Mouse (Mus musculus): ENCODE measurements around the gene Ddc. TPM values are rescaled to one million over a fixed set of nuclear protein-coding genes. Genes with fewer than 3 reads are reported as not detected.
A peak's percentile ranks its signal among the peaks of the same experiment; 100 is the strongest.

Ddc gene
- polyA plus RNA-seq, 1 experiment from 2014 or later, result 13.4 TPM

- H3K4me3 ChIP-seq (ENCODE audit: low read depth, low read length), result no peak overlapping the region
- ATAC-seq (ENCODE audit: insufficient read depth), result no peak
- WGBS, result 65% methylated on average over 3 of the region's 3 CpGs
Measured at GRCm38 (mm10) chr11:11824970-11825635, 72.8 kb downstream of the Ddc start.

GRCm38 (mm10) chr11:11823980-11824911 lies 73.7 kb downstream of the Ddc start:
- WGBS, result 23% methylated on average over 12 of the region's 12 CpGs
- Histone ChIP-seq H3K4me1 (ENCODE audit: insufficient read depth) (peaks cover 56% of the 10 kb centered on the region), H3K36me3 (ENCODE audit: insufficient read depth) (no peaks in the 10 kb centered on the region), H3K27me3 (ENCODE audit: insufficient read depth, low read length) (no peaks in the 10 kb centered on the region), H3K9ac (no peak overlapping the region), H3K4me3 (ENCODE audit: low read depth, low read length) (no peak overlapping the region), H3K27ac (ENCODE audit: low read depth) (peak overlapping the region; percentile 98), H3K9me3 (ENCODE audit: low read depth, low read length) (no peaks in the 10 kb centered on the region), H3K4me2 (no peak overlapping the region)
- DNase-seq (peak; percentile 54), ATAC-seq (ENCODE audit: insufficient read depth) (no peak)
- no peak for TF ChIP-seq CTCF (IDR thresholded peaks at IDR 0.05; ENCODE audit: low read depth)

More at GRCm38 (mm10) chr11:11824970-11825635, 72.8 kb downstream of the Ddc start:
- no peak for DNase-seq
- Histone ChIP-seq H3K4me1 (ENCODE audit: insufficient read depth) (peaks cover 65% of the 10 kb centered on the region), H3K4me2 (no peak overlapping the region), H3K27ac (ENCODE audit: low read depth) (peak overlapping the region; percentile 98), H3K36me3 (ENCODE audit: insufficient read depth) (no peaks in the 10 kb centered on the region), H3K27me3 (ENCODE audit: insufficient read depth, low read length) (no peaks in the 10 kb centered on the region), H3K9ac (no peak overlapping the region), H3K9me3 (ENCODE audit: low read depth, low read length) (no peaks in the 10 kb centered on the region)
- TF ChIP-seq CTCF (IDR thresholded peaks at IDR 0.05; ENCODE audit: low read depth), result no peak

GRCm38 (mm10) chr11:11822181-11823095 lies 75.5 kb downstream of the Ddc start:
- H3K36me3 ChIP-seq (ENCODE audit: insufficient read depth), result no peaks in the 10 kb centered on the region
- H3K27ac ChIP-seq (ENCODE audit: low read depth), result peak overlapping the region; percentile 98
- no peak for TF ChIP-seq CTCF (IDR thresholded peaks at IDR 0.05; ENCODE audit: low read depth)
- H3K9ac ChIP-seq, result peak overlapping the region; percentile 44
- no peaks in the 10 kb centered on the region for H3K27me3 ChIP-seq (ENCODE audit: insufficient read depth, low read length)
- H3K9me3 ChIP-seq (ENCODE audit: low read depth, low read length), result no peaks in the 10 kb centered on the region
- peak overlapping the region; percentile 35 for H3K4me2 ChIP-seq
- ATAC-seq (ENCODE audit: insufficient read depth), result peak; percentile 19; the same call in 1 of the 2 replicates
- H3K4me1 ChIP-seq (ENCODE audit: insufficient read depth), result peaks cover 42% of the 10 kb centered on the region
- no peak overlapping the region for H3K4me3 ChIP-seq (ENCODE audit: low read depth, low read length)
- 8% methylated on average over 20 of the region's 20 CpGs for WGBS
- peak; percentile 70 for DNase-seq

- peaks cover 37% of the 10 kb centered on the region for H3K4me1 ChIP-seq (ENCODE audit: insufficient read depth)
- H3K4me2 ChIP-seq, result peak overlapping the region; percentile 35; the same call in 1 of the 2 replicates
Measured at GRCm38 (mm10) chr11:11821387-11821975, 76.5 kb downstream of the Ddc start.

GRCm38 (mm10) chr11:11820737-11821136 lies 77.2 kb downstream of the Ddc start:
- peaks cover 37% of the 10 kb centered on the region for H3K4me1 ChIP-seq (ENCODE audit: insufficient read depth)
- no peak overlapping the region for H3K9ac ChIP-seq
- no peaks in the 10 kb centered on the region for H3K9me3 ChIP-seq (ENCODE audit: low read depth, low read length)
- WGBS, result 37% methylated on average over 3 of the region's 3 CpGs
- H3K27me3 ChIP-seq (ENCODE audit: insufficient read depth, low read length), result no peaks in the 10 kb centered on the region
- TF ChIP-seq CTCF (IDR thresholded peaks at IDR 0.05; ENCODE audit: low read depth), result no peak
- peak; percentile 61 for DNase-seq
- H3K4me3 ChIP-seq (ENCODE audit: low read depth, low read length), result no peak overlapping the region
- peak; percentile 6; the same call in 1 of the 2 replicates for ATAC-seq (ENCODE audit: insufficient read depth)
- H3K4me2 ChIP-seq, result no peak overlapping the region
- peak overlapping the region; percentile 94 for H3K27ac ChIP-seq (ENCODE audit: low read depth)
- H3K36me3 ChIP-seq (ENCODE audit: insufficient read depth), result no peaks in the 10 kb centered on the region

More at GRCm38 (mm10) chr11:11821387-11821975, 76.5 kb downstream of the Ddc start:
- no peaks in the 10 kb centered on the region for H3K27me3 ChIP-seq (ENCODE audit: insufficient read depth, low read length)
- 3% methylated on average over 16 of the region's 16 CpGs for WGBS
- no peak overlapping the region for H3K4me3 ChIP-seq (ENCODE audit: low read depth, low read length)
- no peak for TF ChIP-seq CTCF (IDR thresholded peaks at IDR 0.05; ENCODE audit: low read depth)
- H3K27ac ChIP-seq (ENCODE audit: low read depth), result peak overlapping the region; percentile 98
- H3K9me3 ChIP-seq (ENCODE audit: low read depth, low read length), result no peaks in the 10 kb centered on the region
- ATAC-seq (ENCODE audit: insufficient read depth) (peak; percentile 80), DNase-seq (peak; percentile 94)
- H3K36me3 ChIP-seq (ENCODE audit: insufficient read depth), result no peaks in the 10 kb centered on the region
- peak overlapping the region; percentile 44 for H3K9ac ChIP-seq

GRCm38 (mm10) chr11:11820251-11820650 lies 77.7 kb downstream of the Ddc start:
- DNase-seq (peak; percentile 99), ATAC-seq (ENCODE audit: insufficient read depth) (peak; percentile 43)
- peak; percentile 94 for TF ChIP-seq CTCF (IDR thresholded peaks at IDR 0.05; ENCODE audit: low read depth)
- WGBS, result 2% methylated on average over 2 of the region's 2 CpGs
- Histone ChIP-seq H3K27me3 (ENCODE audit: insufficient read depth, low read length) (no peaks in the 10 kb centered on the region), H3K9me3 (ENCODE audit: low read depth, low read length) (no peaks in the 10 kb centered on the region), H3K4me1 (ENCODE audit: insufficient read depth) (peaks cover 37% of the 10 kb centered on the region), H3K36me3 (ENCODE audit: insufficient read depth) (no peaks in the 10 kb centered on the region), H3K4me3 (ENCODE audit: low read depth, low read length) (no peak overlapping the region), H3K4me2 (no peak overlapping the region), H3K27ac (ENCODE audit: low read depth) (peak overlapping the region; percentile 94), H3K9ac (no peak overlapping the region)
